Mouse (Mus musculus) kidney, postnatal 0 days (tissue): ENCODE data around the gene Jag2. TPM values are rescaled to one million over a fixed set of nuclear protein-coding genes. Genes with fewer than 3 reads are reported as not detected.

ENCODE experiments used
- ATAC-seq: fragments of 200-750 bp; cut with Nextera tagmentation; replicated peaks from 2 replicates; pipeline ENCODE4 v1.8.0; 2017; ENCODE audit warnings: low read depth, moderate number of reproducible peaks, moderate TSS enrichment, moderate library complexity; ENCODE audit not compliant: low FRiP score
- DNase-seq: peaks from one replicate; pipeline ENCODE4 v3.0.0-alpha.2; 2016; ENCODE audit warnings: low spot score
- H3K27ac ChIP-seq: fragments of 300-500 bp; sonication (generic); 2 replicates; pipeline ENCODE4 v1.5.1; 2014; ENCODE audit warnings: mild to moderate bottlenecking
- H3K27me3 ChIP-seq: fragments of 300-500 bp; sonication (generic); 2 replicates; pipeline ENCODE4 v1.6.1; 2014; ENCODE audit warnings: low read length, mixed read lengths; ENCODE audit not compliant: insufficient read depth
- H3K36me3 ChIP-seq: fragments of 300-500 bp; sonication (generic); 2 replicates; pipeline ENCODE4 v1.6.1; 2014; ENCODE audit warnings: low read length, mixed read lengths; ENCODE audit not compliant: insufficient read depth
- H3K4me1 ChIP-seq: fragments of 300-500 bp; sonication (generic); replicated peaks from 2 replicates; pipeline ENCODE4 v1.6.1; 2014; ENCODE audit warnings: antibody characterized with exemption, low read length, mixed read lengths; ENCODE audit not compliant: insufficient read depth
- H3K4me2 ChIP-seq: fragments of 300-500 bp; sonication (generic); 2 replicates; pipeline ENCODE4 v1.6.1; 2014; ENCODE audit warnings: mild to moderate bottlenecking, low read length, moderate library complexity, mixed read lengths
- H3K4me3 ChIP-seq: fragments of 300-500 bp; sonication (generic); replicated peaks from 2 replicates; pipeline ENCODE4 v1.5.1; 2014; ENCODE audit warnings: low read depth, low read length
- H3K9ac ChIP-seq: fragments of 300-500 bp; sonication (generic); 2 replicates; pipeline ENCODE4 v1.6.1; 2014; ENCODE audit warnings: low read depth, low read length
- H3K9me3 ChIP-seq: fragments of 300-500 bp; sonication (generic); replicated peaks from 2 replicates; pipeline ENCODE4 v1.6.1; 2016; ENCODE audit warnings: low read length, inconsistent platforms, mixed read lengths
- CTCF ChIP-seq: IDR thresholded peaks from 2 replicates; pipeline ENCODE4 v1.5.1; 2016; ENCODE audit warnings: antibody characterized with exemption, low read depth, mild to moderate bottlenecking, moderate library complexity
- WGBS: fragments of 180-500 bp; shearing (Covaris S2); extraction: QIAGEN DNeasy Blood & Tissue Kit; methylation state at CpG from one replicate; pipeline ENCODE4 v1.1.7; 2014; 5-methylcytosine and 5-hydroxymethylcytosine counted together
- polyA plus RNA-seq: library from polyadenylated mRNA; unstranded; fragments of >200 nt; fragmentation: Nextera tagmentation; extraction: Ambion mirVana; gene quantifications from 2 replicates; pipeline ENCODE4 v1.2.1, GENCODE M21; 2015

The Jag2 gene
- polyA plus RNA-seq, 1 experiment from 2014 or later: 2.4 TPM

- WGBS: 91% methylated on average over 13 of the region's 13 CpGs
- no peak overlapping the region for H3K9ac ChIP-seq
- no peak overlapping the region for H3K4me2 ChIP-seq
- peaks cover 90% of the 10 kb centered on the region for H3K36me3 ChIP-seq
- no peaks in the 10 kb centered on the region for H3K9me3 ChIP-seq
- H3K27ac ChIP-seq: no peak overlapping the region
- no peaks in the 10 kb centered on the region for H3K27me3 ChIP-seq
- DNase-seq (no peak), ATAC-seq (no peak)
- no peak overlapping the region for H3K4me3 ChIP-seq
- H3K4me1 ChIP-seq: no peaks in the 10 kb centered on the region
- no peak for TF ChIP-seq CTCF
Measured at GRCm38 (mm10) chr12:112965783-112966182, 36.2 kb upstream of the Jag2 start.

DNA sequence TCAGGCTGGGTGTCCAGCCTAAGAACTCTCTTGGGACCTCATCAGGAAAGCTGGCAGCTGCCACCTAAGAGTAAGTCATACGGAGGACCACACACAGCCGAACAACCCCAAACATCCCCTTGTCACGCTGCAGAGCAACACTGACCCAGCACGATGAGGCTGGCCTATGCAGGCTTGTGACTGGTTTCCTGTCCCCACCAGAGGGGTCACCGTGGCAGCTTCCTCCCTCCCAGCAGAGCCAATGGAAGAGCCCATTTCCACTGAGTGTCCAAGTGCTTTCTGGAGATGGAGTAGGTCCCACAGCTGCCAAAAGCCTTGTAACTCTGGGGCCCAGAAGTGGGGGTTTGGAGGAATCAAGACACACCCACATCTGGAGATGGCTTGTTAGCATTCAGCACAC lies 32.3 kb upstream of the Jag2 start:
- Histone ChIP-seq H3K9ac (no peak overlapping the region), H3K36me3 (peaks cover 73% of the 10 kb centered on the region), H3K27me3 (no peaks in the 10 kb centered on the region), H3K4me2 (no peak overlapping the region), H3K4me3 (no peak overlapping the region), H3K4me1 (no peaks in the 10 kb centered on the region), H3K27ac (no peak overlapping the region), H3K9me3 (no peaks in the 10 kb centered on the region)
- WGBS: 69% methylated on average over 5 of the region's 5 CpGs
- DNase-seq: no peak
- no peak for ATAC-seq
- TF ChIP-seq CTCF: no peak

DNA sequence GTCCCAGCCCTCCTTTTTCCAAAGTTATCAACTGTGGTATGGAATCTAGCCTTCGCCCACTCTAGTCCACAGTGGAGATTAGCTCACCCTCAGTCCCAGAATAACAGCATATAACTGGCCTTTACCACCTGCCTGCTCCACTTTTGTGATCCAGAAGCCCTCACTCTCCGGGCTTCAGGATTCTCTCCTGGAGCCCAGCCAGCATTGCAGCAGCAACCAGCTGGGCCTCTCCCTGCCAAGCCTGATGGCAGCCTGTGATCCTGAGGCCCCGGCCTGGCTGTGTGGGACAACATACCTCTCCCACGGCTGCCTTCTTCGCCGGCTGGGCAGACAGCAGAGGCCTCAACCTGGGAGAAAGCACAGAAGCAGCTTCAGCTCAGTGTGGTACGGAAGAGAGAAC lies 31.9 kb upstream of the Jag2 start:
- H3K27me3 ChIP-seq: no peaks in the 10 kb centered on the region
- ATAC-seq (no peak), DNase-seq (no peak)
- no peak overlapping the region for H3K4me2 ChIP-seq
- 66% methylated on average over 7 of the region's 7 CpGs for WGBS
- TF ChIP-seq CTCF: no peak
- no peak overlapping the region for H3K9ac ChIP-seq
- H3K9me3 ChIP-seq: no peaks in the 10 kb centered on the region
- no peak overlapping the region for H3K27ac ChIP-seq
- H3K4me1 ChIP-seq: no peaks in the 10 kb centered on the region
- H3K4me3 ChIP-seq: no peak overlapping the region
- peaks cover 69% of the 10 kb centered on the region for H3K36me3 ChIP-seq

- no peak overlapping the region for H3K27ac ChIP-seq
- H3K9ac ChIP-seq: no peak overlapping the region
- H3K4me3 ChIP-seq: no peak overlapping the region
- H3K4me2 ChIP-seq: no peak overlapping the region
- ATAC-seq (no peak), DNase-seq (no peak)
- no peaks in the 10 kb centered on the region for H3K9me3 ChIP-seq
- WGBS: 83% methylated on average over 8 of the region's 8 CpGs
- H3K36me3 ChIP-seq: peaks cover 51% of the 10 kb centered on the region
- H3K27me3 ChIP-seq: no peaks in the 10 kb centered on the region
- no peaks in the 10 kb centered on the region for H3K4me1 ChIP-seq
- TF ChIP-seq CTCF: no peak
Measured at GRCm38 (mm10) chr12:112959421-112959820, 29.8 kb upstream of the Jag2 start.

DNA sequence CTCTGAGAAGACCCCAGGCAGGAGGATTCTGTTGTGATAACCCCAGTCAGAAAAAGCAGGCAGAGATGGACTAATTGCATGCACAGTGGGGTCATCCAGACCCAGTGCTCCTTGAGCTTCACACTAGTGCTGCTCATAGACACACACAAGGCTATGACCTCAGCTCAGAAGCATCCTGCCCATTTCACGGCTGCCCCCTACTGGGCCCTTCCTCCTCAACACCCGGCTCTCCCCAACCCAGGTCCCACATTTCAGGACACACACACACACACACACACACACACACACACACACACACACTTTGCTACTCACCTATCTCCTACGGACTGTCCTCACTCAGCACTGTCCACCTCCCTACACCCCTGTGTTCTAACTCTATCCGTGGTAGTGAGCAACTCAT lies 28.7 kb upstream of the Jag2 start:
- Histone ChIP-seq H3K9ac (no peak overlapping the region), H3K36me3 (peaks cover 40% of the 10 kb centered on the region), H3K4me2 (no peak overlapping the region), H3K27me3 (no peaks in the 10 kb centered on the region), H3K4me1 (no peaks in the 10 kb centered on the region), H3K27ac (no peak overlapping the region), H3K9me3 (no peaks in the 10 kb centered on the region), H3K4me3 (no peak overlapping the region)
- peak; percentile 67 for TF ChIP-seq CTCF
- DNase-seq (peak; percentile 64), ATAC-seq (peak; percentile 50)
- 23% methylated on average over 4 of the region's 4 CpGs for WGBS

DNA sequence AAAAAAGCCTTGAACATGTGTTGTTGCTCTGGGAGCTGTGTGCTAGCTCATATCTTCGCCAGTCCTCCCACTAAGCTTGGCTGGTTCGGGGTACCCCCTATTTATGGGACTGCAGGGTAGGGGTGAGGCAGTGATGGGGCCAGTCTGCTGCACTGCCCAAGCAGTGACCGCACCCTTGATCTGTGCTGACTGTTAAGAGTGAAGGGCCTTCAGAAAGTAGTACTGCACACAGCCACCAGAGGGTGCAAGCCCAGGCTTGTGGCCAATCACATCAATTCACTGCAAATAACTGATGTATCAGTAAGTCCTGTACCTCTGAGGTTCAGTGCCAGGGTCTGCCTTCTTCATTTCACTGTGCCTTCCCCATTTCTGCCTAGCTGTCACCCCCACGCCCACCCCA lies 26.2 kb upstream of the Jag2 start:
- Histone ChIP-seq H3K36me3 (peaks cover 14% of the 10 kb centered on the region), H3K27me3 (no peaks in the 10 kb centered on the region), H3K9me3 (no peaks in the 10 kb centered on the region), H3K27ac (no peak overlapping the region), H3K9ac (no peak overlapping the region), H3K4me2 (no peak overlapping the region), H3K4me3 (no peak overlapping the region), H3K4me1 (peaks cover 13% of the 10 kb centered on the region)
- DNase-seq (peak; percentile 76), ATAC-seq (peak; percentile 44; the same call in 1 of the 2 replicates)
- 38% methylated on average over 4 of the region's 4 CpGs for WGBS
- TF ChIP-seq CTCF: peak; percentile 93

- no peak overlapping the region for H3K9ac ChIP-seq
- no peak for TF ChIP-seq CTCF
- ATAC-seq (no peak), DNase-seq (no peak)
- H3K9me3 ChIP-seq: no peaks in the 10 kb centered on the region
- no peaks in the 10 kb centered on the region for H3K27me3 ChIP-seq
- H3K27ac ChIP-seq: no peak overlapping the region
- no peaks in the 10 kb centered on the region; the same call in 1 of the 2 replicates for H3K36me3 ChIP-seq
- H3K4me3 ChIP-seq: no peak overlapping the region
- 83% methylated on average over 3 of the region's 3 CpGs for WGBS
- no peak overlapping the region for H3K4me2 ChIP-seq
- peaks cover 18% of the 10 kb centered on the region for H3K4me1 ChIP-seq
Measured at GRCm38 (mm10) chr12:112952926-112953565, 23.5 kb upstream of the Jag2 start.
